Mouse (Mus musculus): ENCODE results near the gene Fam83f.

GRCm38 (mm10) chr15:80653865-80654264 is 17.8 kb upstream of the Fam83f start:
- no peak for TF ChIP-seq CTCF (IDR thresholded peaks at IDR 0.05; ENCODE audit: low read depth, low read length)
- TF ChIP-seq POLR2A (IDR thresholded peaks at IDR 0.05; ENCODE audit: borderline replicate concordance, low read depth, low read length): no peak

Measured in bone marrow macrophage, adult 2 months (primary cell).